Comparison of ENCODE assay signal across 8 mouse cellular contexts in genomic region chr11:108900718-108901488, GRCm38 (mm10). TPM values are rescaled to one million over a fixed set of nuclear protein-coding genes. Genes with fewer than 3 reads are reported as not detected.
DNase-seq lines count a peak whose midpoint lies in the region; ATAC-seq and TF ChIP-seq lines count a peak whose summit lies in the region.
"Had no signal": no experiment of that assay in that cellular context is flagged by ENCODE, and none has a peak within 500 bp of the region (broad histone marks: within the 10 kb centered on the region; RNA-seq: fewer than 3 reads in every experiment).

No protein-coding gene starts in this region.

- WGBS in limb, embryonic 13.5 days, result 74% methylated on average over 9 of the region's 10 CpGs
- 83% methylated on average over 10 of the region's 10 CpGs for WGBS in thymus, adult 2 months

- no peak for TF ChIP-seq CTCF in brain, embryonic 14.5 days (IDR thresholded peaks at IDR 0.05; ENCODE audit: borderline replicate concordance, extremely low read depth, insufficient read depth, insufficient read length)
- TF ChIP-seq CTCF in thymus, adult 2 months (IDR thresholded peaks at IDR 0.05; ENCODE audit: borderline replicate concordance, control insufficient read depth, extremely low read depth, insufficient read depth, low read length, poor library complexity), result no peak

- intact Hi-C loops in left cerebral cortex, postnatal 10 days (cut with DNase I), result no loop called here
- intact Hi-C loops in left cerebral cortex, postnatal 36 days (cut with DNase I), result no loop called here

- H3K36me3 ChIP-seq in limb, embryonic 13.5 days, result no peaks in the 10 kb centered on the region
- no peaks in the 10 kb centered on the region for H3K36me3 ChIP-seq in thymus, adult 2 months (ENCODE audit: control insufficient read depth, insufficient read depth, low read length)

- H3K4me1 ChIP-seq in limb, embryonic 13.5 days, result peaks cover 32% of the 10 kb centered on the region
- no peaks in the 10 kb centered on the region for H3K4me1 ChIP-seq in thymus, adult 2 months (replicated peaks; ENCODE audit: control insufficient read depth, insufficient read depth, low read length)

- H3K4me2 ChIP-seq in limb, embryonic 13.5 days (replicated peaks), result no peak overlapping the region

- no peak overlapping the region for H3K4me3 ChIP-seq in limb, embryonic 13.5 days
- H3K4me3 ChIP-seq in thymus, adult 2 months (ENCODE audit: control insufficient read depth, insufficient read depth, low read length), result no peak overlapping the region

- peak; percentile 58 to 59 for DNase-seq in left cerebral cortex, postnatal 10 days (ENCODE audit: extremely low spot score in 1 of 2, low spot score in 2 of 2)
- DNase-seq in left cerebral cortex, postnatal 36 days (ENCODE audit: low spot score in 2 of 2), result no peak
- peak; percentile 74 for DNase-seq in brain, embryonic 14.5 days (ENCODE audit: low read depth)
- DNase-seq in frontal cortex, postnatal 10 days (ENCODE audit: low spot score in 2 of 2), result peak; percentile 53 to 58
- no peak for DNase-seq in thymus, adult 2 months
- no peak for DNase-seq in kidney, adult 9 months
- DNase-seq: lung, adult 18-20 months had no signal

- no peak overlapping the region for H3K9ac ChIP-seq in limb, embryonic 13.5 days

- peak overlapping the region; percentile 58; the same call in 1 of the 2 replicates for H3K27ac ChIP-seq in limb, embryonic 13.5 days
- H3K27ac ChIP-seq in thymus, adult 2 months (ENCODE audit: control insufficient read depth, insufficient read depth, low read length), result no peak overlapping the region

- H3K9me3 ChIP-seq in limb, embryonic 13.5 days, result no peaks in the 10 kb centered on the region

- ATAC-seq in limb, embryonic 13.5 days (ENCODE audit: low FRiP score, low read depth), result no peak

- TF ChIP-seq POLR2A in brain, embryonic 14.5 days (IDR thresholded peaks at IDR 0.05; ENCODE audit: borderline replicate concordance, extremely low read depth, insufficient read depth, insufficient read length, poor library complexity, severe bottlenecking), result no peak
- TF ChIP-seq POLR2A in thymus, adult 2 months (IDR thresholded peaks at IDR 0.05; ENCODE audit: control insufficient read depth, extremely low read depth, insufficient read depth, low read length, poor library complexity), result no peak

- H3K27me3 ChIP-seq in limb, embryonic 13.5 days, result no peaks in the 10 kb centered on the region
- H3K27me3 ChIP-seq in thymus, adult 2 months (ENCODE audit: control insufficient read depth, insufficient read depth, low read length), result no peaks in the 10 kb centered on the region

RNA-seq across cellular contexts. Expression of gene Axin2, which starts 19.2 kb away (rescaled TPM):
- total RNA-seq in left cerebral cortex, postnatal 10 days (2021), result 10 to 100 TPM; 30.6 to 31.6 TPM
- 10 to 100 TPM; 33.3 to 34.9 TPM for total RNA-seq in left cerebral cortex, postnatal 36 days (2021)
- 32.4 and 42.2 TPM in 2 replicates for polyA plus RNA-seq in brain, embryonic 14.5 days (2012; rRNA removed)
- 18.1 and 19.7 TPM in 2 replicates for polyA plus RNA-seq in limb, embryonic 13.5 days (2015; fragmentation: Nextera tagmentation; extraction: Ambion mirVana)
- polyA plus RNA-seq in thymus, adult 2 months (2012; rRNA removed), result 16.5 and 17.0 TPM in 2 replicates

Comparison
In these comparisons a context has a peak if more than half of its experiments do, and no peak if none do; other contexts are left out.
1. DNase-seq: peak in left cerebral cortex, postnatal 10 days (2 of 2), brain, embryonic 14.5 days (single experiment) and frontal cortex, postnatal 10 days (2 of 2); none in left cerebral cortex, postnatal 36 days (0 of 2), thymus, adult 2 months (single experiment) and kidney, adult 9 months (single experiment).